Mouse (Mus musculus) myocyte (in vitro differentiated cells): ENCODE results near the gene Oas1g. TPM values are rescaled to one million over a fixed set of nuclear protein-coding genes. Genes with fewer than 3 reads are reported as not detected.
"Not testable (repeated sequence)": the region's sequence is repeated elsewhere in the genome, so short reads cannot be mapped to it uniquely, and the experiment has no call there.

Source experiments
- H3K27me3 ChIP-seq: one replicate; pipeline ENCODE4 v1.6.1; 2011; ENCODE audit not compliant: control insufficient read depth, insufficient read depth, insufficient read length
- H3K36me3 ChIP-seq: one replicate; pipeline ENCODE4 v1.6.1; 2011; ENCODE audit not compliant: control insufficient read depth, insufficient read depth
- H3K4me2 ChIP-seq: one replicate; pipeline ENCODE4 v1.6.1; 2011; ENCODE audit warnings: low read depth, control low read depth
- H3K4me3 ChIP-seq: one replicate; pipeline ENCODE4 v1.5.1; 2011; ENCODE audit warnings: mild to moderate bottlenecking, control low read depth, moderate library complexity
- H3K79me2 ChIP-seq: one replicate; pipeline ENCODE4 v1.6.1; 2011; ENCODE audit not compliant: control insufficient read depth, insufficient read depth
- H3ac ChIP-seq: one replicate; pipeline ENCODE4 v1.6.1; 2011; ENCODE audit not compliant: control insufficient read depth, insufficient read length
- CEBPB ChIP-seq: IDR thresholded peaks from 2 replicates; pipeline ENCODE4 v1.6.1; 2011; ENCODE audit warnings: mild to moderate bottlenecking, moderate library complexity; ENCODE audit not compliant: poor library complexity, insufficient read depth, severe bottlenecking
- E2F4 ChIP-seq: IDR thresholded peaks from one replicate; pipeline ENCODE4 v1.6.1; 2011; ENCODE audit warnings: mild to moderate bottlenecking, control low read depth, moderate library complexity; ENCODE audit not compliant: insufficient read depth
- MAX ChIP-seq: IDR thresholded peaks from one replicate; pipeline ENCODE4 v1.6.1; 2011; ENCODE audit warnings: low read depth, mild to moderate bottlenecking, control low read depth
- MYOD1 ChIP-seq, 3 experiments: IDR thresholded peaks; one replicate each; pipeline ENCODE4 v1.6.1; 2011; ENCODE audit warnings: control low read depth in 2 of 3, low read depth in 2 of 3, mild to moderate bottlenecking in 2 of 3, moderate library complexity in 1 of 3; ENCODE audit not compliant: insufficient read length in 2 of 3, control insufficient read depth in 1 of 3
- MYOG ChIP-seq, 3 experiments: IDR thresholded peaks; one replicate each; pipeline ENCODE4 v1.6.1; 2011; ENCODE audit warnings: control low read depth in 2 of 3, low read depth in 2 of 3, mild to moderate bottlenecking in 2 of 3; ENCODE audit not compliant: insufficient read length in 2 of 3, control insufficient read depth in 1 of 3, insufficient read depth in 1 of 3
- POLR2A ChIP-seq: IDR thresholded peaks from one replicate; pipeline ENCODE4 v1.6.1; 2011; ENCODE audit warnings: low read depth, mild to moderate bottlenecking, control low read depth, moderate library complexity; ENCODE audit not compliant: insufficient read length
- POLR2AphosphoS2 ChIP-seq: IDR thresholded peaks from one replicate; pipeline ENCODE4 v1.6.1; 2011; ENCODE audit warnings: low read depth, control low read depth; ENCODE audit not compliant: insufficient read length
- REST ChIP-seq: IDR thresholded peaks from one replicate; pipeline ENCODE4 v1.6.1; 2011; ENCODE audit warnings: mild to moderate bottlenecking, control low read depth, moderate library complexity; ENCODE audit not compliant: insufficient read depth, insufficient read length
- SRF ChIP-seq: IDR thresholded peaks from one replicate; pipeline ENCODE4 v1.6.1; 2011; ENCODE audit warnings: low read depth; ENCODE audit not compliant: control insufficient read depth, insufficient read length
- TCF12 ChIP-seq: IDR thresholded peaks from one replicate; pipeline ENCODE4 v1.6.1; 2011; ENCODE audit warnings: mild to moderate bottlenecking, control low read depth; ENCODE audit not compliant: poor library complexity, insufficient read depth, severe bottlenecking
- TCF3 ChIP-seq: IDR thresholded peaks from one replicate; pipeline ENCODE4 v1.6.1; 2011; ENCODE audit warnings: low read depth, control low read depth; ENCODE audit not compliant: insufficient read length
- USF1 ChIP-seq: IDR thresholded peaks from one replicate; pipeline ENCODE4 v1.6.1; 2011; ENCODE audit warnings: low read depth, mild to moderate bottlenecking, control low read depth, moderate library complexity
- polyA plus RNA-seq: library from polyadenylated mRNA; unstranded; fragments of >200 nt; fragmentation: generic; extraction: Trizol; gene quantifications from one replicate; pipeline ENCODE4 v1.2.1, GENCODE M21; 2012; ENCODE audit warnings: missing spikeins

The Oas1g gene
- polyA plus RNA-seq, 1 experiment: not detected

GRCm38 (mm10) chr5:120887831-120888230 is 418 bp upstream of the Oas1g start:
- no peak overlapping the region for H3K4me3 ChIP-seq
- H3K4me2 ChIP-seq: no peak overlapping the region
- no peaks in the 10 kb centered on the region for H3K36me3 ChIP-seq
- no peaks in the 10 kb centered on the region for H3K79me2 ChIP-seq
- no peak overlapping the region for H3ac ChIP-seq
- no peaks in the 10 kb centered on the region for H3K27me3 ChIP-seq
- TF ChIP-seq TCF12 (no peak), USF1 (no peak), MYOD1 (IDR thresholded peaks at IDR 0.05; ENCODE audit: control insufficient read depth in 1 of 3, insufficient read length in 2 of 3, low read depth in 2 of 3) (no peak), SRF (no peak), TCF3 (no peak), REST (no peak), CEBPB (no peak), POLR2AphosphoS2 (no peak), E2F4 (no peak), MAX (no peak), MYOG (IDR thresholded peaks at IDR 0.05; ENCODE audit: control insufficient read depth in 1 of 3, insufficient read depth in 1 of 3, insufficient read length in 2 of 3, low read depth in 2 of 3) (no peak), POLR2A (no peak)

GRCm38 (mm10) chr5:120881681-120882080 is 5.7 kb downstream of the Oas1g start:
- not testable (repeated sequence) for H3K4me3 ChIP-seq, H3ac ChIP-seq, H3K4me2 ChIP-seq, H3K79me2 ChIP-seq, H3K27me3 ChIP-seq, H3K36me3 ChIP-seq

- not testable (repeated sequence) for H3ac ChIP-seq, H3K27me3 ChIP-seq, H3K4me2 ChIP-seq, H3K79me2 ChIP-seq, H3K36me3 ChIP-seq, H3K4me3 ChIP-seq
Measured at GRCm38 (mm10) chr5:120878803-120879202, 8.6 kb downstream of the Oas1g start.

DNA sequence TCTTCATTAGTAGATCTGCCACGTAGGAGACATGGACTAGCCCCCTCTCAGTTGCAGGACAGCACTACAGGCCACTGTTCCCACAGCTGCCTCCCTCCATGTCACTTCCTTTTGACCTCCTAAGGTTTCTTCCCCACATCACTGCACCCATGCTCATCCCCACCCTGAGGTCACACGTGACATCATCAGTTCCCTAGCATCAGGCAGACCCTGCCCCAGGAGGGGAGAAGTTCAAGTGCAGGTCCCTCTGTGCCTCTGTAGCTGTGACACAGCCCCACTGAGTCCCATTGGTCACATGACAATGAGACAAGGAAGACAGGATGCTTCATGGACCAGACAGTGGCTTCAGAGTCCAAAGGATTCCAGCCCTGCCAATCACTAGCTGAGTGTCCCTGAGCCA is 10.0 kb downstream of the Oas1g start:
- not testable (repeated sequence) for H3K4me2 ChIP-seq, H3ac ChIP-seq, H3K4me3 ChIP-seq, H3K27me3 ChIP-seq, H3K36me3 ChIP-seq, H3K79me2 ChIP-seq

- not testable (repeated sequence) for H3K36me3 ChIP-seq, H3ac ChIP-seq
Measured at GRCm38 (mm10) chr5:120876839-120877238, 10.6 kb downstream of the Oas1g start.

DNA sequence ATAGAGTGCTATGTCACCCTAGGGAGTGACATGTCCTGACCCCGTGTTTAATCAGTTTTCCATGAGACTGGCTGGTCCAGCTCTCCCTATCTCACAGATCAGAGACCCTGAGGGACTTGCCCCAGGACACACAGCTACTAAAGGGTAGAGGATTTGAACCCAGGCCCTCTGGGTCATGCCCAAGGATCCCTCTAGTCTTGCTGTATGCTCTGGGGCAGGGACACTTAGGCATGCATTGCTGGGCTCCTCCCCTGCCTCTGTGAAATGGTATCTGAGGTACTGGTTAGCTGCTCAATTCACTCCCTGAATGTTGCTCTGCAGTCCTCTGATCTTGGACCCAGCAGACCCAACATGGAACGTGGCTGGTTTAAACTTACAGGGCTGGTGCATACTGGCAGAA is 15.9 kb downstream of the Oas1g start:
- Histone ChIP-seq H3ac (no peak overlapping the region), H3K79me2 (no peaks in the 10 kb centered on the region), H3K36me3 (no peaks in the 10 kb centered on the region), H3K4me2 (no peak overlapping the region), H3K27me3 (no peaks in the 10 kb centered on the region), H3K4me3 (no peak overlapping the region)
- TF ChIP-seq TCF12 (no peak), MAX (no peak), E2F4 (no peak), TCF3 (no peak), USF1 (no peak)

More at GRCm38 (mm10) chr5:120876839-120877238, 10.6 kb downstream of the Oas1g start:
- not testable (repeated sequence) for H3K79me2 ChIP-seq, H3K4me2 ChIP-seq, H3K4me3 ChIP-seq, H3K27me3 ChIP-seq

- Histone ChIP-seq H3K27me3 (no peaks in the 10 kb centered on the region), H3K79me2 (no peaks in the 10 kb centered on the region), H3K4me2 (no peak overlapping the region), H3ac (no peak overlapping the region), H3K4me3 (no peak overlapping the region), H3K36me3 (no peaks in the 10 kb centered on the region)
- TF ChIP-seq SRF (no peak), E2F4 (no peak), POLR2AphosphoS2 (no peak), TCF12 (no peak), MYOD1 (IDR thresholded peaks at IDR 0.05; ENCODE audit: control insufficient read depth in 1 of 3, insufficient read length in 2 of 3, low read depth in 2 of 3) (no peak)
Measured at GRCm38 (mm10) chr5:120870782-120871181, 16.6 kb downstream of the Oas1g start.
